Mouse (Mus musculus) erythroid progenitor cell, adult 5-6 weeks (primary cell): ENCODE data around the gene Igsf21. TPM values are rescaled to one million over a fixed set of nuclear protein-coding genes. Genes with fewer than 3 reads are reported as not detected.

ENCODE experiments used
- ATAC-seq: replicated peaks from 2 replicates; pipeline ENCODE4 v1.8.0; 2016; ENCODE audit warnings: moderate number of reproducible peaks, mild to moderate bottlenecking, moderate TSS enrichment, inconsistent platforms; ENCODE audit not compliant: poor library complexity, low FRiP score, severe bottlenecking
- total RNA-seq, 2 experiments: library from RNA; stranded (forward) in 1 of 2; stranded (reverse) in 1 of 2; fragments of 150-400 nt in 1 of 2; fragments of 186-747, 209-891 nt in 1 of 2; gene quantifications; 2 replicates each; pipeline versions ENCODE4 v1.2.3 to v1.2.4; 2015 to 2017; ENCODE audit warnings: low replicate concordance in 2 of 2

Gene Igsf21
- total RNA-seq, 2 experiments from 2014 or later, result not detected

DNA sequence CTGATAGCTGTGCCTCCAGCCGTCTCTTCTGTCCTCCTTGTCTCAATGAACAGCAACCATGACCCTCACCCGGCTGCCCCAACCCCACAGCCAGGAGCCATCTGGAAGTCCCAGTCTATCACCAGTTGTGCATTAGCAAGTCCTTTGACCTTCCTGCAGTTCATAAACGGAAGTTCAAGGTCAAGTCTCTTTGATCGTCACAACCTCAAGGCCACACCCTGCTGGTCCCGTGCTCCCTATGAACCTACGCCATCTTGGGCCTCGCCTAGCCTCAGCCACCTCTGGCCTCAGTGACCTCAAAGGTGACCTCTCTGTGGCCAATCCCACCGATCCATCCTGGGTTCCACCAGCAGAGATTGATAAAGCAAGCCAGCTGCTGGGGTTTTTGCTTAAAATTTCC, 96.9 kb downstream of the Igsf21 start:
- ATAC-seq, result no peak

DNA sequence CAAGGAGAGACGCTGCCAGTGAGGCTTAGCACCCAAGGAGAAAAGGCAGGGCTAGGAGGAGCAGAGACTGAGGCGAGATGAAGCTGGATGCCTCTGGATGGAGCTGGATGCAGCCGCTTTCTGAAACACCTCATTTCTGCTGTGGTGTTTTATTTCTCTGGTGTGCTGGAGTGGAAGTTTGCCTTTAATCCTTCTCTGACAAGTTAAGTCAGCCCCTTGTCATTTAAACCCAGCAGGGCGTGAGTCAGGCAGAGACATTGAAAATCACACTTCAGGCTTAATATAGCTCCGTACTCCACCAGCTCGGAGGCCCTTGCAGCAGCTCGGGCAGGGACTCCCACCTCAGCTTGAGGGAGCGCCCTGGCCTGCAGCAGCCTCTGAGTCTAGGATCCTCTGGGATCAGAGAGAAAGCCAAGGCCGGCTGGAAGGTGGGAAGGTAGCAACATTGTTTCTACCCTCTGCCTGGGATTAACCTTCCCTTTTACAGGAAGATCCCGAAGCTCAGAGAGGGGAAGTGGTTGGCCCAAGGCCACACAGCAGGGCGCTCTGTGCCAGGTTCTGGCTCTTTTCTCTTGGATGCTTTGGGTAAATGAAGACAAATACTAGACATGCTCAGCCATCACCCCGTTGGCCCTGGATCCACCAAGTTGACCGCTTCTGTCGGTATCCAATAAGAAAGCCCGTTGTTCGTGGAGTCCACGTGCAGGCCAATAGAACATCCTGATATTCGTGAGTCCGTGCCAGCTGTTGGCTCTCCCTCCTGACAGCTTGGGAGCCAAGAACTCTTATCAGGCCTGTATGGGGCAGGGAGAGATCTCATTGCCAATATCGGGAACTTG, 98.5 kb downstream of the Igsf21 start:
- no peak for ATAC-seq

DNA sequence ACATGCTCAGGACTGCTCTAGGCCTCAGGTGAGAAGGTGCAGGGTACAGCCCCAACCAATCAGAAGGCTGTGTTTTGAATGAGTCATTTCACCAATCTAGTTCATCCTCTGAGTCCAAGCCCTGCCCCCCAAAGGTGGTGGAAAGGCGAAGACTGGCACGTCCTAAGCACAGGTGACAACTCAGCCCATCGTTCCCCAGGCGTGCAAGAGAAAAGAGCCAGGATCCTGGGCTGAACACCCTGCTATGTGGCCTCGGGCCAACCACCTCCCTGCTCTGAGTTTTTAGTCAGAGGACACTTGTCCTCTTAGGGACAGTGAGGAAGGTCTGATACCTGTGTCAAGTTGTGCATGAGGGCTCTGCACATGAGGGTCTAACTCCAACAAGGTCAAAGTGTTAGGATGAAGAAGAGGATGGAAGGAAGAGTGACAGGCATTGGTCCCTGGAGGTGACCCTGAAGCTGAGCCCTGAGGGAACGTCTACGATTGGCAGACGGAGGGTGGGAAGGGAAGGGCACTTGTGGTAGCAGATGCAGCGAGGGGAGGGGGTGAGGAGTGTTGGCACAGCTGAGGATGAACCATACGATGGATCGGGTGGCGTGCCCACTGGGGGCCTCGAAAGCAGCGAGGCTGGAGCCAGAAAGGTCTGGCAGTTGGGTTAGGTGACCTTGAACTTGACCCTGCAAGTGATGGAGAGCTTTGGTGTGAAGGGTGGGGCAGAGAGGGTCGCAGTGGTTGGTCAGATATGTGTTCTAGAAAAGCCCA, 99.3 kb downstream of the Igsf21 start:
- no peak for ATAC-seq

DNA sequence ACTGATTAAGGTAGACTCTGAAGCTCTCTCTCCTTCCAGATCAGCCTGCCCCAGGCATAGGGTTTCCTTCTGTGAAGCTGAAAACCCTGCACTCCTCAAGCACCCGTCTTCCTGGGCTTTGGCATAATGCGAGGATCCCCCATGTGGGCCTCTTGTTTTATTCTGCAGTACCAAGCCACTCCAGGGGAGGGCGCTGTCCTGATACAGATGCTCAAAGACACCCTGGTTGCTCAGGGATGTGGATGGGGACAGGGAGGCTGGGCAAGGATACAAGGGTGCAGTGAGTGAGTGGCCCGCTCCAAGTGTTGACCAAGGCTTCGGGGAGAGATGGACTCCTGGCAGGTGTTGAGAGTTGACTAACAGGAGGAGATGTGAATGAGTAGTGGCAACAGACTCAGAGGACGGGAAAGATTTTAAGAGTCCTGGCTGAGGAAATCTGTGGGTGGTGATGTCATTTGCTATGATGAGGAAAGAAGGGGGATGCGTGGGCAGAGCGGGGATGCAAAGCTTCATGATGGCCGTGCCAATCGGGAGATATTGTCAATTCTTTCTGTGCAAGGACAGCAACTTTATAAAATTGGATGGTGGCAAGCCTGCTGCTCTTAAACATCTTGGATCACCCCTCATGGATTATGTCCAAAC, 102.6 kb downstream of the Igsf21 start:
- no peak for ATAC-seq

DNA sequence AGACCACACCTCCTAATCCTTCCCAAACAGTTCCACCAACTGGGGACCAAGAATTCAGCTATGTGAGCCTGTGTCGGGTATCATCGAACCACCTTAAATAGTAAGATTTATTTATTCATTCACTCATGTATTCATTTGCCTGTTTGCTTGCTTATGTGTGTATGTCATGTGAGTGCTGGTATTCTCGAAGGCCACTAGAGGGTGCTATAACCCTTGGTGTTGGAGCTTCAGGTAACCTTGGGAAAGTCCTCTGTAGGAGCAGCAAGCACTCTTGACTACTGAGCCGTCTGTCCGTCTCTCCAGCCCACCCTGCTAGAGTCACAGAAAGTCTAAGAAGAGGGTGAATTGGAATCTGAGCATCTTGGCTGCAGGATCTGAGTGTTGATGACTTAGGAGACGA, 103.4 kb downstream of the Igsf21 start:
- no peak for ATAC-seq

DNA sequence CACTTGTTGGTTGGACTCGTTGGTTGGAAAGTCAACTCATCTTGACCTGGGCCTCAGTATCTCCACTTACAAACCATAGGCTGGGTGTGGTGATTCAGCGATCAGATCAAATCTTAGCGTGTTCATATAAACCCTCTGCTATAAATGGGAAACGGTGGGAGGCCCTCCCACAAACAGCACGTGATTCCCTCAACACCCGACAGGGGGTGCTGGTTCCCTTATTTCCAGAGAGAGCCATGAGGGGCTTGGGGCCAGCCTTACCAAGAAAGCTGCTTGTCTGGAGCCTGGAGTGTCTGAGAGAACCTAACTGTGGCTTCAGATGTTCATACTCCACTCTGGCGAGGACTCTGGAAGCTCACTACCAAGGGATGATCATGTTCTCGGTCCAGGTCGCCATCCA, 106.1 kb downstream of the Igsf21 start:
- ATAC-seq, result no peak

DNA sequence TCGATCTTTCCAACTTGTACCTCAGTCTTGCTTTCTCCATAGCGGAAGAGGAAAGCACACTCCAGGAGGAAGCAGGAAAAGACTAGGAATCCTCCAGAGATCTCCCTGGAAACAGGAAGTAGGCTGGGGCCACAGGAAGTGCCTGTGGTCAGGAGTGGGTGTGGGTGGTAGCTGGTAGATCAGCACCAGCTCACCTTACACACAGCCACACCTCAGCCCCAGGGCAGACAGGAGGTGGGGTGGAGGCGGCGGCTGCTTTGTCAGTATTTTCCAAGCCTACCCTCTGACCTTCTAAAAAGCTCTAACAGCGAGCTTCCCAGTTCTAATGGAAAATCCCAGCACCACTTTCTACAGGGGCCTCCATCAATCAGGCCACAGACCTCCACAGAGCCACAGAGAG, 107.7 kb downstream of the Igsf21 start:
- no peak for ATAC-seq

DNA sequence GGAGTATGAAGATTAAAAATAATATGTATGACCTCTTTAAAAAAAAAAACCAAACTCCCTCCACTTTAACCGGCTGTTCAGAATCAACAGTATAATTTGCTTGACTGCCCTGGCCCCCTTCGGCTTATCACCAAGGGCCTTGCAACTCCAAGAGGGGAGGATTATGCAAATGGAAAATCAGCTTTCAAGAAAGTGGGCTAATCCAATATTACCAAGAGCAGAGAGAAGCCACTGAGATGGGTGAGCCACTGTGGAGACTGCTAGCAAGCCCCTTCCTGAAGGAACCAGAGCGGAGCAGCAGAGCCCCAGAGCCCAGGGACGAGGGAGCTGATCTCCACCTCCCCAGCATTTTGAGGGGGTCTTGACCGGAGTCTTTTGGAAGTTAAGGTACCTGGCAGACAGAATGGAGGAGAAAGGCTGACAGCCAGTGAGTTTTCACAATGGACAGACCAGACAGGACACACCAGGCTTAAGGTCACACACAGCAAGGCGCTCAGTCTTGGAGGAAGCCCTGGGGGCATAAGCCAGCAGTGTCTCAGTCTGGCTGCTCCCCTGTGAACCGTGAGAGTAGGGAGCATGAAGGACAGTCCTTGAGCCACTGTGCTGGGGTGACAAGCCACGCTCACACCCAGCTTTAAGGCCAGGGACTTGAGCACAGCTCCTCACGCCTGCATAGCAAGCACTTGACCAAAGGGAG, 114.8 kb downstream of the Igsf21 start:
- ATAC-seq, result no peak

DNA sequence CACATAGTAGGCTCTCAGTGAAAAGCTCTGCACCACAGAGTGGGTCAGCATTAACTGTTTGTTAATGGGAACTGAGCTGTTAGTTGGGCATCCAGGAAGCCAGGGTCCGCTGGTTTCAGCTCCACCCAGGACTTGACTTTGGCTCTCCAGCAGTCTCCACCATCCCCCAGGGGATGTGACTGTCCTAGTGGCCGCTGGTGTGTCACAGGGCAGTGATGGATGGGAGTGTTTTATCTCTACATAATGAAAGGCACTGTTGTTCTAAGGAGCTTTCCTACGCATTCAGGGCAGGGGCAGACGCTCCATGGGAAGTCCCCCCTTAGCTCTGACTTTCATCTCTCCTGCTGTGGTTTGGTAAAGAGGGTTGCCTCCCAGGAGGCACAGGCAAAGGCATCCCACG, 115.4 kb downstream of the Igsf21 start:
- ATAC-seq, result no peak

DNA sequence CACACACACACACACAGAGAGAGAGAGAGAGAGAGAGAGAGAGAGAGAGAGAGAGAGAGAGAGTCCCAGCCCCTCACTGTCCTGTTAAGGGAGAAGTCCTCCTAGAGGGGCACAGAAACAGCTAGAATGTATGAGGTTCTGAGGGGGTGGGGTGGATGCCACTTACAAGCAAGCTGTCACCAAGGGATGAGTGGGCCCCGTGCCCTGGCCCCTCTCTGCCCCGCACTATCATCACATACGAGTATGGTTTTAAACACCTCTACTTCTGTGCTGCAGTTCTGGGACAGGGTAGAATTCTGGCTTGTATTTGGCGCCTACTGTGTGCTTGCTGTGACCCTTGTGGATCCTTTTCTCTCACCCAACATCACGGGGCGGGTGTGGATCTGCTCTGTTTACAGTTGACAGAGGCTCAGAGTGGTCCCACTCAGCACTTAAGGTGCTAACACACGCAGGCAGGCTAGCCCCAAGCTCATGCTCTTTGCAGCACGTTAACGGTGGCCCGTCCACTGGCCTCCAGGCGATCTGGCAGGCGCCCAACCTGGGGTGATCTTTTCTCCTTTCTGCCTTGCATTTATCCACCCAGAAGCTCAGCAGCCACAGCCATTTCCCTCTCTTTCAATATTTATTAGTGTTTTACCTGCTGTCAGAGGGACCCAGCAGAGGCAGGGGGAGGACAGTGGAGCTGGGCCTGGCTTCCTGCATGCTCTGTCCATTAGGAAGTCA, 116.9 kb downstream of the Igsf21 start:
- ATAC-seq, result no peak

DNA sequence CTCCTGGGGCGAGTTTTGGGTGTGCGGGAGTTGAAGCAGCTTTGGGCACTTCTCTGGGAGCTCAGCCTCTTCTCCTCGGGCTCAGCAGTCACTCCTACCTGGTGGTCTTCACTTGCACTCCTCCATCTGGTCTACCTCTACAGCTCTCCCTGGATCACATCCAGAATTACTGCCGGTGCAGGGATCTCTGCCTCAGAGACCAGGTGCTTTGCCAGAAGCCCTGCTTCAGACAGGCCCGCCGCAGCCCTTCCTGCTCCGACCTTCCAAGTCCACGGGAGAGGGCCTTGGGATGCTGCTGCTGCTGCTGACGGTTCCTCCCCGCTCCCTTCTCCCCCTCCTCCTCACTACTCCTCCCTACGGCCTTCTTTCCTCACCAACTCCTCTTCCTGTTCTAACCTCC, 118.5 kb downstream of the Igsf21 start:
- no peak for ATAC-seq

DNA sequence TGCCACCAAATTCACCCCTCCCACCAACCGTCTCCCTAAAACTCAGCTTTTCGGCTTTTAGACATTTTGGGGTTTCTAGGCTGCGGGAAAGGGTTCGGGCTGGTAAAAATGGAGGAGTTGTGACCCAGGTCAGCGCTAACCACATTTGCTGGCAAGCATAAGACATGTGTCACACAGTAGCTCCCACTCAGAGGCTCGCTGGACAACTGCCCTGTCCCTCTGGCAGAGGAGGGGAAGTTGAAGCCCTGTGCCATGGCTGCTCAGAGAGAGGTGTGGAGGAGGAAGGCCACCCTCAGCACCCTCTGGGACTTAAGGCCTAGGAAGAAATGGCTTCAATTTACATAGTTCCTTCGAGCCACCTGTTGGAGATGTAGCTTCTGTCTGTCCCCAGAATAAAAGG, 120.8 kb downstream of the Igsf21 start:
- ATAC-seq, result no peak

DNA sequence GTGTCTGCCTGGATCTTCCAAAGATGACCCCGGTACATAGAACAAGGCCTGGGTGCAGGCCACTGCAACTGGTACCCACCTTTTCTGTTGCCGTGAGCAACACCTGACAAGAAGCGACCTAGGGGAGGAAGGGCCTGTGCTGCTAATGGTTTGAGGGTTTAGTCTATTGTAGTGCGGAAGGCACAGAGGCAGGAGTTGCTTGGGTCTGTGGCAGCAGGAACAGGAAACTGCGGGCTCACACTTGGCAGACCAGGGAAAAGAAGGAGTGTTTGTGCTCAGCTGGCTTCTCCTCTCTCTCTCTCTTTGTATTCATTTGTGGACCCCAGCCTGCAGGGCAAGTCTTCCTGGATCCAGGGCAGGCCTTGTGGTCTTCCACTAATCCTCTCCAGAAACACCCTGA, 124.0 kb downstream of the Igsf21 start:
- ATAC-seq, result no peak

DNA sequence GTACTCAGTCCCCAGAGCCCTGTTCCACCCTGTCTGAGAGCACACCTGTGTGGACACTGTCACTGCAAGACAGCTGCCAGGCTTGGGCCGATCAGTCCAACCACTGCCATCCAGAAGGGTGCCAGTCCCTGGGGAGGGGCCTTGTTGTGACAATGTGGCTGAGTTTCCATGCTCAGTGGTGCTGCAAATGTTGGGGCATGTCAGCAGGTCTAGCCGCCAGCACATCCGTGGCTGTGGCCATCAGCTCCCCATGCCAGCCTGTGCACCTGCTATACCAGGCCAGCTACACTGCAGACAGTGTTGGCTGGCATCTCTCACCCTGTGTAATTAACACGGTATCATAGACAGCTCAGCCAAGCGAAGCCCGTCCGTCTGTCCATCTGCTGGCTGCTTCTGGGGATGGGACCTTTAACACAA, 129.3 kb downstream of the Igsf21 start:
- ATAC-seq, result no peak

DNA sequence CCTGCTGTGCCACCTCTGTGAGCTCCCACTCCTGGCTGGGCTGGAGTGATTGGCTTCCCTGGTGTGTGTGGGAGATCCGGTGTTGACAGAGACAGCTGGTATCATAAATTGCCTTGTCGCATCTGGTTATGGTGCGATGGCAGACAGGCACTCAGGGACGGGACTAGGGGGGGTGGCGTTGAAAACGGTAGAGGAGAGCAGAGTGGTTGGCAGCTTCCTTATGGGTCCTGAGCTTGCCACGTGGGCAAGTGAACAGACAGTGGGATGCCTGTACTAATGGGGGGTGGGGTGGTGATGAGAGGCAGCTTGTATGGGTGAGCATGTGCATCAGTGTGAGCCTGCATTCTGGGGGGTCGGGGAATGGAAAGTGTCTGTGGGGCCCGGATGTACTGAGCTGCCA, 130.8 kb downstream of the Igsf21 start:
- no peak for ATAC-seq

DNA sequence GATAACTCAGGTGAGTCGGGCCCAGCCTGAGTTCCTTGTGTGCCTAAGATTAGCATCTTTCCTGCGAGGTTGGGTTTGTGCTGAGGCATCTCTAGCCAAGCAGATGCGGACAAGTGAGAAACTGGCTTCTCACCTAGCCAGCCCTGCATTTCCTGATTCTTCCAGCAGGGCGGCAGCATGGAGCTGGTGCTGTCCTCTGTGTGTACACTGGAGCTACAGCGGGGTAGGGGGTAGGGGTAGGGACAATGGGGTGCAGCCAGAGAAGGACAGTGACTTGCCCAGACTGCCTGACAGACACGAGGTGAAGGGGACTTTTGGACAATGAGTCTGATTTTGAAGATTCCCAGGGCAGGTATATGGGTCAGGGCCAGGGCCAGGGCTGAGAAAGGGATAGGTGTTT, 131.5 kb downstream of the Igsf21 start:
- no peak for ATAC-seq

DNA sequence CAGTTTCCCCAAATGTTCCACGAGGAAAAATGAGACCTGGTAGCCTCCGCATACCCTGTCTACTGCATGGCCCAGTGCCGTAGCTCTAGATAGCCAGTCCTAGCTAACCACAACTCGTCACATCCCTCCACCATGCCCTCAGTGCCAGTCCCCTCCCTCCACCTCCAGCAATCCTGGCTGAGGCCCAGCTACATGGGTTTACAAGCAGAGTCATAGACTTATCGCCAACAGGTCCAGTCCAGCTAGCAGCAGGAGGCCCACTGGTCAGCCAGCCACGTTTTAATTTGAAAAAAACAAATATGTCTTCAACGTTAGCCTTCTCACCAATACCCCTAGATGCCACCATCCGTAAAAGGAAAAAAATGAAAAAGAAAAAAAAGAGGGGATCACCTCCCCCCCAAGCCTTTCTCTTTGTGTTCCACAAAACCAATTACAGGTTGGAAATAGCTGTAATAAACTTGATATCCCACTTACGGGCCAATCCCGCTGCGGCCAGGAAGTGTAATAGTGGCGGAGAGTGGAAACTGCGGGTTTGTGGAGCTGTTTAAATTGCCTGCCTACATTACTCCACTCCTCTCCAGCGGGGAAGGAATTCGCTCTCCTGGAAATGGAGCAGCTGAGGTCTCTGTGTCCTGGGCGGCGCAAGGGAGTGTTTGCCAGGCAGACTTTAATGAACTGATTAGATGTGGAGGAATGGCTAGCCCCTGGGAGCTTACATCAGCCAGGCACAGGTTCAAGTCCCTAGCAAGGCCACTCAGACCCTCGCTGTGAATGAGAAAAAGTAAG, 132.7 kb downstream of the Igsf21 start:
- no peak for ATAC-seq

DNA sequence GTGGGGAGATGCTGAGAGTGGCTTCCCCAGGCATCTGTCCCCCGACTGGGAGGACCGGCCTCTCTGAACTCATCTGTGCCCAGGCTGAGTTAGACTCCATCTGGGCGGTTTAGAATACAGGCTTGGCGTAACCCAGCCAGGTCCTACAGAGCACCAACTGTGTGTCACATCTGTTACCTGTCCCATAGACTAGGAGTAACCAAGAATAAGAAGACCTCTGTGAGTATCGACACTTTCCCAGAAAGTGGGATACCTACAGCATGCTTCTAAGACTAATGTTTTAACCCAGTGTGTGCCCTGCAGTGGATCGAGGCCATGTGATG, 137.0 kb downstream of the Igsf21 start:
- ATAC-seq, result no peak
